Mouse (Mus musculus): ENCODE results near the gene Ston1. TPM values are rescaled to one million over a fixed set of nuclear protein-coding genes. Genes with fewer than 3 reads are reported as not detected.

Gene Ston1
- total RNA-seq, 2 experiments from 2014 or later = 28.7 to 41.5 TPM

- no peak for DNase-seq
These were observed 10.1 kb upstream of the Ston1 start for GRCm38 (mm10) chr17:88587371-88587770.

GRCm38 (mm10) chr17:88588228-88588627 is 9.3 kb upstream of the Ston1 start:
- DNase-seq = no peak

GRCm38 (mm10) chr17:88590251-88590650 is 7.2 kb upstream of the Ston1 start:
- DNase-seq = no peak

GRCm38 (mm10) chr17:88595071-88595470 is 2.4 kb upstream of the Ston1 start:
- DNase-seq = no peak

- DNase-seq = no peak
These were observed 1.4 kb upstream of the Ston1 start for GRCm38 (mm10) chr17:88596068-88596467.

- DNase-seq = no peak
These were observed 801 bp upstream of the Ston1 start for GRCm38 (mm10) chr17:88596544-88597221.

- DNase-seq = no peak
These were observed 554 bp downstream of the Ston1 start for GRCm38 (mm10) chr17:88598056-88598420.

- no peak for DNase-seq
These were observed 1.3 kb downstream of the Ston1 start for GRCm38 (mm10) chr17:88598570-88599368.

- DNase-seq = no peak
These were observed 3.1 kb downstream of the Ston1 start for GRCm38 (mm10) chr17:88600492-88601026.

GRCm38 (mm10) chr17:88603943-88604342 is 6.5 kb downstream of the Ston1 start:
- no peak for DNase-seq

- DNase-seq = no peak
These were observed 8.6 kb downstream of the Ston1 start for GRCm38 (mm10) chr17:88606056-88606455.

- no peak for DNase-seq
These were observed 11.9 kb downstream of the Ston1 start for GRCm38 (mm10) chr17:88609361-88609760.

- no peak for DNase-seq
These were observed 13.6 kb downstream of the Ston1 start for GRCm38 (mm10) chr17:88611057-88611456.

GRCm38 (mm10) chr17:88613172-88613571 is 15.7 kb downstream of the Ston1 start:
- no peak for DNase-seq

GRCm38 (mm10) chr17:88613721-88614120 is 16.2 kb downstream of the Ston1 start:
- no peak for DNase-seq

GRCm38 (mm10) chr17:88614234-88614633 is 16.8 kb downstream of the Ston1 start:
- DNase-seq = no peak

- DNase-seq = no peak
These were observed 17.2 kb downstream of the Ston1 start for GRCm38 (mm10) chr17:88614733-88615132.

- DNase-seq = no peak
These were observed 18.1 kb downstream of the Ston1 start for GRCm38 (mm10) chr17:88615492-88616155.

GRCm38 (mm10) chr17:88620935-88621334 is 23.5 kb downstream of the Ston1 start:
- DNase-seq = no peak

- no peak for DNase-seq
These were observed 23.9 kb downstream of the Ston1 start for GRCm38 (mm10) chr17:88621374-88621773.

- no peak for DNase-seq
These were observed 25.2 kb downstream of the Ston1 start for GRCm38 (mm10) chr17:88622711-88623110.

GRCm38 (mm10) chr17:88624386-88624785 is 26.9 kb downstream of the Ston1 start:
- no peak for DNase-seq

- no peak for DNase-seq
These were observed 27.9 kb downstream of the Ston1 start for GRCm38 (mm10) chr17:88625350-88625749.
